Mouse (Mus musculus) lung, postnatal 0 days (tissue): ENCODE measurements at regions not wholly inside any gene's neighbourhood (a gene's known extent, or its start where the extent isn't known, plus 50 kb on each side); places are given as distances from the start of the nearest gene placed in this dataset.

Source experiments
- ATAC-seq: fragments of 200-750 bp; cut with Nextera tagmentation; 2 replicates; pipeline ENCODE4 v1.8.0; 2017; ENCODE audit warnings: moderate library complexity
- DNase-seq: peaks from one replicate; pipeline ENCODE4 v3.0.0-alpha.2; 2016; ENCODE audit warnings: low spot score
- H3K27ac ChIP-seq: fragments of 300-500 bp; sonication (generic); 2 replicates; pipeline ENCODE4 v1.5.1; 2014; ENCODE audit warnings: antibody characterized with exemption, mild to moderate bottlenecking, low read length, mixed read lengths
- H3K27me3 ChIP-seq: fragments of 300-500 bp; sonication (generic); replicated peaks from 2 replicates; pipeline ENCODE4 v1.6.1; 2014; ENCODE audit warnings: low read length, mixed read lengths; ENCODE audit not compliant: insufficient read depth
- H3K36me3 ChIP-seq: fragments of 300-500 bp; sonication (generic); 2 replicates; pipeline ENCODE4 v1.6.1; 2014; ENCODE audit warnings: low read length, mixed read lengths; ENCODE audit not compliant: insufficient read depth
- H3K4me1 ChIP-seq: fragments of 300-500 bp; sonication (generic); 2 replicates; pipeline ENCODE4 v1.6.1; 2014; ENCODE audit warnings: antibody characterized with exemption, low read depth, low read length, mixed read lengths; ENCODE audit not compliant: insufficient read depth
- H3K4me2 ChIP-seq: fragments of 300-500 bp; sonication (generic); replicated peaks from 2 replicates; pipeline ENCODE4 v1.6.1; 2014; ENCODE audit warnings: low read depth, mild to moderate bottlenecking, low read length, moderate library complexity, mixed read lengths
- H3K4me3 ChIP-seq: fragments of 300-500 bp; sonication (generic); 2 replicates; pipeline ENCODE4 v1.5.1; 2014; ENCODE audit warnings: low read depth, low read length
- H3K9ac ChIP-seq: fragments of 300-500 bp; sonication (generic); replicated peaks from 2 replicates; pipeline ENCODE4 v1.6.1; 2014; ENCODE audit warnings: low read depth, mild to moderate bottlenecking
- H3K9me3 ChIP-seq: fragments of 300-500 bp; sonication (generic); 2 replicates; pipeline ENCODE4 v1.6.1; 2016; ENCODE audit warnings: low read length, mixed read lengths
- CTCF ChIP-seq: IDR thresholded peaks from 2 replicates; pipeline ENCODE4 v1.5.1; 2016; ENCODE audit warnings: antibody characterized with exemption, mild to moderate bottlenecking
- EP300 ChIP-seq: IDR thresholded peaks from 2 replicates; pipeline ENCODE4 v1.6.1; 2016; ENCODE audit warnings: antibody characterized with exemption, mild to moderate bottlenecking, control low read depth
- WGBS: fragments of 180-500 bp; shearing (Covaris S2); extraction: QIAGEN DNeasy Blood & Tissue Kit; methylation state at CpG from one replicate; pipeline ENCODE4 v1.1.7; 2014; 5-methylcytosine and 5-hydroxymethylcytosine counted together

DNA sequence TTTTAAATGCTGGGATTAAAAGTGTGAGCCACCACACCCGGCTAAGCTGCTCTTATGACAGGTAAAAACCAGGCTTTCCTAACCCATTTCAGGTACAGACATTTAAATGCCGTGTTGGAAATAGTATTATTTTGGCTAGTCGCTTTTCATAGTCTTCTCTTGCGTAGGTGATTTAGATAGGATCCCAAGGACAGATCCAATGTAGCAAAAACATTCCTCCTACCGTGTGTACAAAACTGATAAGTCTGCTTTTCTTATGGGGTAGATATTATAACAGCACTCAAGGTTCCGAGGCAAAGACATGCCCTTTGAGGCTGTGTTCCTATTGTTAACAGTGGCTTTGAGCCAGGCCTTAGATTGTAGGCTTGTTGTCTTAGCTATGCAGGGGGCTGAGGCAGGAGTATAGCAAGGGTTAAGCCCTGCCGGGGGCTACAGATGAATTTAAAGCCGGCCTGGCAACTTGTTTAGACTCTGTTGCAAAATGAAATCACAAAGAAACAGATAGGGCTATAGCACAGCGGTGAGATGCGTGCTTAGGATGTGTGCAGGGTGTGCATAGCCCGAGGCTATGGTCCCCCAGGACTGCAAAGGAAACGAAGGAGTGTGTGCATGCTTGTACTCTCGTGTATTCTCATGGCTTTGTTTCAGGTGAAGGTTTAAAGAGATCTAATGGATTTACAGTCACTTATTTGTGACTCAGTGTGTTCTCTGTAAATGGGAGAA lies 57.7 kb upstream of the Commd8 start:
- no peaks in the 10 kb centered on the region for H3K27me3 ChIP-seq
- 65% methylated on average over 13 of the region's 13 CpGs for WGBS
- H3K9ac ChIP-seq: no peak overlapping the region
- H3K4me1 ChIP-seq: no peaks in the 10 kb centered on the region; the same call in 1 of the 2 replicates
- ATAC-seq (no peak), DNase-seq (no peak)
- H3K4me3 ChIP-seq: no peak overlapping the region
- TF ChIP-seq EP300: no peak
- no peak for TF ChIP-seq CTCF
- H3K4me2 ChIP-seq: peak overlapping the region; percentile 2; the same call in 1 of the 2 replicates
- H3K27ac ChIP-seq: peak overlapping the region; percentile 71
- H3K36me3 ChIP-seq: 0 out of 2 replicates have a peak, but pooled peaks cover 3% of the 10 kb centered on the region
- H3K9me3 ChIP-seq: no peaks in the 10 kb centered on the region

DNA sequence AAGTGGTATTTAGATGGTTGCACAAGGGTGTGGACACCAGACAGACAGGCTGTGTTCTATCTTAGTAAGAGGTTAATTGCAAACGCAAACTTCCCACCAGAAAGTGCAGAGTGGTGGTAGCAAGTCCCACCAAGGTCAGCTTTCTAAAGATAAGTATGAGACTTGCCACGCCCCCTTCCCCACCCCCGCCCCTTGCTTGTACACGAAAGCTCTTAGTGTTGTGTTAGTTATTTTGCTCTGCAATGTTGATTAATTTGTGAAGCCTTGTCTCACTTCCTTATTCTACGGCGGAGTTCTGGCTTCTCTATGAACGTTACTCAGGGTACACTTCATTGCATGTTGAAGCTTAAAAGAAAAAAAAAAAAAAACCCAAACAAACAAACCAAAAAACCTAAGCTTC lies 57.1 kb upstream of the Commd8 start:
- ATAC-seq: no peak; the same call in 1 of the 2 replicates
- H3K4me2 ChIP-seq: peak overlapping the region; percentile 2

DNA sequence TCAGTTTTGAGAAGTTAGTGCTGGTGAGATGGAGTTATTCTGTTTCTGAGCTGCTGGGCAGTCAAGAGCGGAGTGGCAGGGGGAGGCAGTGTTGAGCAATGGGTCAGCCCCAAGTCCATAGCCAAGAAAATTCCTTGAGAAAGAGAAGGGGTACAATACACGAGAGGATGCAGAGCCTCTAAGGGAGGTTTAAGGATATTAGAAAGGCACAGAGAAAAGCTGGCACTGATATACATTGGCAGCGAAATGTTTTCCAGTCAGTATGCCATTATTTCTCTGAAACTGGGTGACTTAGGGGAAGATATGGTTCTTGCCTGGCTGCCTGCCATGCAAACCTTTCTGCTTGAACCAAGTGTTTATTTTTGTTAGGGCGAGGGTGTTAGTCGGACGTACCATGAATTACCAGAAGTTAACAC lies 56.6 kb upstream of the Commd8 start:
- TF ChIP-seq EP300 (peak; percentile 68; the same call in 1 of the 2 replicates), CTCF (peak; percentile 49)
- H3K4me2 ChIP-seq: peak overlapping the region; percentile 2
- peak overlapping the region; percentile 71; the same call in 1 of the 2 replicates for H3K27ac ChIP-seq
- H3K9me3 ChIP-seq: no peaks in the 10 kb centered on the region
- no peak overlapping the region for H3K4me3 ChIP-seq
- H3K9ac ChIP-seq: no peak overlapping the region
- WGBS: 7% methylated on average over 6 of the region's 6 CpGs
- DNase-seq (peak; percentile 83), ATAC-seq (peak; percentile 60)
- no peaks in the 10 kb centered on the region for H3K27me3 ChIP-seq
- H3K4me1 ChIP-seq: no peaks in the 10 kb centered on the region; the same call in 1 of the 2 replicates
- H3K36me3 ChIP-seq: 0 out of 2 replicates have a peak, but pooled peaks cover 3% of the 10 kb centered on the region

More for the DNA sequence above, 57.1 kb upstream of the Commd8 start:
- no peak overlapping the region for H3K9ac ChIP-seq
- TF ChIP-seq CTCF: no peak
- no peak for TF ChIP-seq EP300
- no peak overlapping the region for H3K4me3 ChIP-seq
- H3K9me3 ChIP-seq: no peaks in the 10 kb centered on the region
- 0 out of 2 replicates have a peak, but pooled peaks cover 3% of the 10 kb centered on the region for H3K36me3 ChIP-seq
- H3K27me3 ChIP-seq: no peaks in the 10 kb centered on the region
- H3K4me1 ChIP-seq: no peaks in the 10 kb centered on the region; the same call in 1 of the 2 replicates
- H3K27ac ChIP-seq: peak overlapping the region; percentile 71
- DNase-seq: peak; percentile 68
- WGBS: 6% methylated on average over 7 of the region's 7 CpGs

- Histone ChIP-seq H3K27me3 (no peaks in the 10 kb centered on the region), H3K4me3 (no peak overlapping the region), H3K36me3 (no peaks in the 10 kb centered on the region), H3K9ac (no peak overlapping the region), H3K4me1 (no peaks in the 10 kb centered on the region; the same call in 1 of the 2 replicates), H3K4me2 (no peak overlapping the region), H3K27ac (no peak overlapping the region), H3K9me3 (no peaks in the 10 kb centered on the region)
- TF ChIP-seq EP300 (no peak), CTCF (no peak)
- peak; percentile 84 for DNase-seq
- peak; percentile 62 for ATAC-seq
- WGBS: 47% methylated on average over 3 of the region's 3 CpGs
Measured at GRCm38 (mm10) chr5:72222902-72223301, 54.9 kb upstream of the Commd8 start.

GRCm38 (mm10) chr5:72219697-72220096 lies 51.7 kb upstream of the Commd8 start:
- Histone ChIP-seq H3K4me2 (no peak overlapping the region), H3K9ac (no peak overlapping the region), H3K36me3 (no peaks in the 10 kb centered on the region), H3K4me3 (no peak overlapping the region), H3K9me3 (no peaks in the 10 kb centered on the region), H3K27me3 (no peaks in the 10 kb centered on the region), H3K4me1 (no peaks in the 10 kb centered on the region; the same call in 1 of the 2 replicates), H3K27ac (peak overlapping the region; percentile 34; the same call in 1 of the 2 replicates)
- DNase-seq (peak; percentile 64), ATAC-seq (peak; percentile 81)
- 61% methylated on average over 12 of the region's 12 CpGs for WGBS
- TF ChIP-seq CTCF (no peak), EP300 (peak; percentile 84)

- 92% methylated on average over 7 of the region's 7 CpGs for WGBS
- no peak for ATAC-seq
- TF ChIP-seq EP300 (no peak), CTCF (no peak)
- no peaks in the 10 kb centered on the region for H3K9me3 ChIP-seq
- H3K9ac ChIP-seq: no peak overlapping the region
- no peaks in the 10 kb centered on the region for H3K27me3 ChIP-seq
- no peak overlapping the region; the same call in 1 of the 2 replicates for H3K27ac ChIP-seq
- H3K4me3 ChIP-seq: no peak overlapping the region
- no peak overlapping the region for H3K4me2 ChIP-seq
- H3K36me3 ChIP-seq: no peaks in the 10 kb centered on the region
- H3K4me1 ChIP-seq: no peaks in the 10 kb centered on the region; the same call in 1 of the 2 replicates
- DNase-seq: no peak
Measured at GRCm38 (mm10) chr5:72219248-72219647, 51.3 kb upstream of the Commd8 start.
